Mouse (Mus musculus) CD4-positive, CD25-positive, alpha-beta regulatory T cell, adult 2 months (primary cell): ENCODE results near the gene Col23a1.

Experiments
- DNase-seq: peaks from one replicate; pipeline ENCODE4 v3.0.0-alpha.2; 2012; ENCODE audit warnings: low read depth, low spot score

Col23a1 gene

GRCm38 (mm10) chr11:51388892-51389340 is 99.2 kb downstream of the Col23a1 start:
- no peak for DNase-seq

GRCm38 (mm10) chr11:51389763-51390162 is 100.0 kb downstream of the Col23a1 start:
- DNase-seq = no peak

- DNase-seq = no peak
Measured at GRCm38 (mm10) chr11:51390521-51390920, 100.8 kb downstream of the Col23a1 start.

- no peak for DNase-seq
Measured at GRCm38 (mm10) chr11:51391548-51391947, 101.8 kb downstream of the Col23a1 start.

GRCm38 (mm10) chr11:51394301-51394865 is 104.7 kb downstream of the Col23a1 start:
- DNase-seq = no peak

DNA sequence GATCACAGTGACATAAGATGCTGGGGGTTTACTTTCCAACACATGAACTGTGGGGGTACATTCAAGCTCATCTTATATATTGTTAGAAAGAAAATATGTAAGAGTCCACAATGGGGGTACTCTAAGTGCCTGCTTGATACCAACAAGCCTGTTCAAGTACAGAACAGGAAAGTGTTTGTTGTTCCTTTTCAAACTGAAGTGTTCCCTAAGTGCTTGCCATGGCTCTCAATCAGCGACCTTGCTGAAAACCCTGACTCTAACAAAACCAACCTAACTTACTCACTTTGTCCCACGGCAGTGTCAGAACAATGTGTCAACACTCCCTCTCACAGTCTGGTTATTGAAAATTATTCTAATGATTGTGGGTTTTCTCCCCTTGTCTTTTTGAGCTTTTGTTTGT is 106.7 kb downstream of the Col23a1 start:
- DNase-seq = no peak

DNA sequence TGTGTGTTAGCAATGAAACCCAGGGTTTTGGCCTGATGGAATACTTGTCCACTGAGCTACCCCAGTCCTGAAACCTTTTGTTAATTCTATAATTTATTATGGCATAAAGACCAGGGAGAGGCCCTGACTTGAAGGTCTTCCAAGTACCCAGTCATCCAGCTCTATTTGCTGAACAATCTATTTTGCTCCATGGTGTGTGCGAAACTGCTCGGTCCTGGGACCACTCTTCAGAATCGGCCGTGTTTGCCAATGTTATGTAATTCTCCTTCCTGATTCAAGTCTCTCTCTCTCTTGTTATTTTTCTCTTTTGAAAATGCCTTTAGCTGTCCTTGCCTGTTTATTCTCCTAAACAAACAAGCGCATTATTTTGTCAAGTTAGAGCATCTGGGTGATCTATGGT is 108.4 kb downstream of the Col23a1 start:
- DNase-seq = no peak

- DNase-seq = no peak
Measured at GRCm38 (mm10) chr11:51400356-51400755, 110.6 kb downstream of the Col23a1 start.

- no peak for DNase-seq
Measured at GRCm38 (mm10) chr11:51401481-51402128, 111.9 kb downstream of the Col23a1 start.

- DNase-seq = no peak
Measured at GRCm38 (mm10) chr11:51403886-51404285, 114.2 kb downstream of the Col23a1 start.

DNA sequence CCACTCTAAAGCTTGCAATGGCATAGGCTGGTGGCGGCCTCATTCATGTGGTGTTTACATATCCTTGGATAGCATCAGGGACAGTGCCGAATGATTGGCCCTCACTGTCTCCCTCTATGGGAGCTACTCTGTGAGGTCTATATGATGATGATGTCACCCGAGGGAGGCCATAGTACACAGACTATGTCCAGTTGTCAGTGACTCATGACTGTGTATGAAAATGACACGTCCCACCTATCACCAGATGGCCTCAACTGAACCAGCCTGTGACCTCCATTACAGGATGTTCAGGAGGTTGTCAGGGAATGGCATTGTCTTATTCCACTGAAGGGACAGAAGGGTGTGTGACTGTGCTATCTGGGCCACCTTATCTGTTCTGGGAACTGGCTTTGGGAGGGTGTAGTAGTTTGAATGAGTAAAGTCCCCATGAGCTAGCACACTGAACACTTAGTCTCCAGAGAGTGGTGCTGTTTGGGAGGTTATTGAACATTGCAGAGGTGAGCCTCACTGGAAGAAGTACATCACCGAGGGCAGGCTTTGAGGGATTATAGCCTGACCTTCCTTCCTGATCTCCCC is 115.2 kb downstream of the Col23a1 start:
- DNase-seq = no peak

GRCm38 (mm10) chr11:51406531-51406930 is 116.8 kb downstream of the Col23a1 start:
- DNase-seq = no peak

- no peak for DNase-seq
Measured at GRCm38 (mm10) chr11:51407351-51407750, 117.6 kb downstream of the Col23a1 start.

GRCm38 (mm10) chr11:51410771-51411170 is 121.1 kb downstream of the Col23a1 start:
- no peak for DNase-seq

DNA sequence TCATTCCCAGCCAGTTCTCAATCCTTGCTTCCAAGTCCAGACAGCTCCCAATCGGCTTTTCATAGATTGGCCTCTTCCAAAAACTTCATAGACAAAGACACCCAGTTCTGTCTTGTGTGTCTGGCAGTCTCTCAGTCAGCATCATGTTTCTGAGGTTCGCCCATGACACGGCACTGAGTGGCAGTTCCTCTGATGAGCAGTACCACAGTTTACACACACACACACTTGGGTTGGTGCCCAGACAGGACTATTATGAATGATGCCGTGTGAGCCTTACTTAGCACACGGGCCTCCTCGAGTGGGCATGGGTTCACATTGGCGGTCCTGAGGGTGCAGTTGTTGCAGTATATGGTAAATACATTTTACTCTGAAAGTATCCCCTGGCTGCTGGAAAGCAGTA is 124.8 kb downstream of the Col23a1 start:
- DNase-seq = no peak

DNA sequence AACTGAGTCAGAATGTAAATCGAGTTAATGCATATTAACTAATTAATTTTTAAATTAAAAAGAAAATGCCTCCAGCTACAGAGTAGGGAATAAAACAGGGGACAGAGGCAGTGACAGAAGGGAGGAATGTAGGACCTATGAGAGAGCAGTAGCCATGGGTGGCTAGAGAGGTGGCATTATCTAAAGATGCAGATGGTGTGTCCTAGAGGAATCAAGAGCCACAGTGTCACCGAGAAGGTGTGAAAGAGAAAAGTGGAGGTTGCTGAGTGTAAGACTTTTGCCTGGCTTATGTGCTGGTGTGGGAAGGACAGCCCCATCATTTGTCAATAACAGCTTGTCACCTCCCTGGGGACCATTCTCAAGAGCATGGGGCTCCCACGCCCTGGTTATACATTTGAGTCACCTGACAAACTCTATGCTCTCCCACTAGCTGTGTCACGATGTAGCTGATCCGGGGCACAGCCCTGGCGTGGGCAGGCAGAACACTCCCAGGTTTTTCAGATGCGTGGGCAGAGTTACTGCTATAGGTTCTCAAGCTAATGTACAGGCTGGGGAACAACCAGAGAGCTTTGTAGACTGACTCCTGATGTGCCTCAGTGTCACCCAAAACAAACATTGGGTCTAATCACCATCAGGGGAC is 125.4 kb downstream of the Col23a1 start:
- DNase-seq = no peak

DNA sequence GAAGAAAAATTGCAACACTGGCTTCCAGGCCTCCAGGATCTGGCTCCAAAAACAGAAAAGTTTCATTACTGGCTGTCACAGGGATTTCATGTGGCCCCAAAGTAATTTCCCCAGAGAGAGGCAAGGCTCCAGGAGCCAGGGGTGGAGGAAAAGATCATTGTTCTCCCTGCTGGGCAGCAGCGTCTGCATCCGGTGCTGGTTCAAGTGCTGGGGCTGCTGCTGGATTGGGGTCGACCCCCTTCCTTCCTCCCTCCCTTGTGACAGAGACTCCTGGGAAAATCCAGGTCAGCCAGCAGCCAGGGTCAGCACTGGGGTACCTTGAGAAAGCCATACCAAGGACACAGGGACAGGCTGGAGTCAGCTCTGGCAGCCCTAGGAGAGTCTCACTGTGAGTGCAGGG is 129.1 kb downstream of the Col23a1 start:
- DNase-seq = no peak

GRCm38 (mm10) chr11:51421878-51422277 is 132.2 kb downstream of the Col23a1 start:
- DNase-seq = no peak

DNA sequence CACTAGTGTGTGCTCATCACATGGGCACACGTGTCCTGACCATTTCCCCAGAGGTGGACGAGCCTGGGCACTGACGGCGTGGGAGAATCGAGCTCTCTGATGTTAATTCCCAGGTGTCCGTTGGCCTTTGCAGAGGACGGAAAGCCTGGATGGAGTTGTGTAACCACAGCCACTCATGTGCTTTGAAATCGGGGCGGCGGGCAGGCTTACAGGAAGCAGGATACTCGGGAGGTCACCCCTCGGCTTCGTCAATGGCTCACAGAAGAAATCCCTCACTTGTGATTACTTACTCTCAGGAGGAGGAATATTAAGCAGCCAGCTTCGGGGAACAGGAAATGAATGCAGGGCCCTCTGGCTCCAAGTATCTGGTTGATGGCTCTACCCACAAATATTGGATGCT is 133.0 kb downstream of the Col23a1 start:
- DNase-seq = no peak

GRCm38 (mm10) chr11:51426155-51426554 is 136.4 kb downstream of the Col23a1 start:
- no peak for DNase-seq

GRCm38 (mm10) chr11:51429428-51430179 is 139.9 kb downstream of the Col23a1 start:
- DNase-seq = no peak

DNA sequence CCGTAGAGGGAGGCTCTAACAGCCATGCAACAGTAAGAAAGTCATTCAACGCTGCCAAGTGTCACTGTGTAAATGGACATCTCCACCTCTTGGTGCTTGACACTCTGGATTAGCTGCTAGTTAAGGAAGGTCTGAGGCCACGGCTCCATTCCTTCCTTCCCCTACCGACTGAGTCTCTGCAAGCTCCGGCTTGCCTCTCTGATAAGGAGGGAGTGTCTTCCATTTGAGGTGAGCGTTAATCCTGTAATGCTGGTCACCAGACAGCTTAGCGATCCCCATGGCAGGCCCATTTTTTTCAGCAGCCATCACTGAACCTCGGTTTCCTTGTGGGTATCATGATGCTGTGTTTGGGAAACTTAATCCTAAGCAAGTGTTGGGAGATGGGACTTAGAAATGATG is 140.5 kb downstream of the Col23a1 start:
- DNase-seq = no peak
